Mouse (Mus musculus): ENCODE measurements at regions not wholly inside any gene's neighbourhood (a gene's known extent, or its start where the extent isn't known, plus 50 kb on each side); places are given as distances from the start of the nearest gene placed in this dataset.

GRCm38 (mm10) chr12:39741051-39741847 is 296.6 kb downstream of the Arl4a start:
- no peak for TF ChIP-seq POLR2A (IDR thresholded peaks at IDR 0.05; ENCODE audit: insufficient read depth, low read depth, low read length)
- TF ChIP-seq CTCF (IDR thresholded peaks at IDR 0.05) = no peak
- TF ChIP-seq EP300 (IDR thresholded peaks at IDR 0.05; ENCODE audit: insufficient read depth, low read depth, low read length) = no peak
- WGBS = 50% methylated on average over 13 of the region's 13 CpGs
- H3K36me3 ChIP-seq (ENCODE audit: control insufficient read depth, insufficient read depth, low read length) = no peaks in the 10 kb centered on the region
- H3K4me3 ChIP-seq = no peak overlapping the region
- intact Hi-C loops (cut with DNase I) = no loop called here
- H3K27me3 ChIP-seq (ENCODE audit: control insufficient read depth, insufficient read depth, low read length) = no peaks in the 10 kb centered on the region
- DNase-seq = no peak
- H3K9ac ChIP-seq (ENCODE audit: low read depth, low read length) = no peak overlapping the region
- no peaks in the 10 kb centered on the region for H3K4me1 ChIP-seq (ENCODE audit: control insufficient read depth, insufficient read depth, low read length)
- H3K79me2 ChIP-seq (replicated peaks; ENCODE audit: control insufficient read depth, insufficient read depth, low read length) = no peaks in the 10 kb centered on the region
- no peak overlapping the region for H3K27ac ChIP-seq

GRCm38 (mm10) chr12:39736966-39737365 is 300.9 kb downstream of the Arl4a start:
- no peaks in the 10 kb centered on the region for H3K4me1 ChIP-seq (ENCODE audit: control insufficient read depth, insufficient read depth, low read length)
- no peak overlapping the region for H3K9ac ChIP-seq (ENCODE audit: low read depth, low read length)
- 83% methylated on average over 3 of the region's 3 CpGs for WGBS
- H3K27me3 ChIP-seq (ENCODE audit: control insufficient read depth, insufficient read depth, low read length) = no peaks in the 10 kb centered on the region
- DNase-seq = no peak
- no peak overlapping the region for H3K27ac ChIP-seq
- no peaks in the 10 kb centered on the region for H3K79me2 ChIP-seq (replicated peaks; ENCODE audit: control insufficient read depth, insufficient read depth, low read length)
- TF ChIP-seq CTCF (IDR thresholded peaks at IDR 0.05) = no peak
- no peak for TF ChIP-seq EP300 (IDR thresholded peaks at IDR 0.05; ENCODE audit: insufficient read depth, low read depth, low read length)
- no peak for TF ChIP-seq POLR2A (IDR thresholded peaks at IDR 0.05; ENCODE audit: insufficient read depth, low read depth, low read length)
- H3K4me3 ChIP-seq = no peak overlapping the region
- H3K36me3 ChIP-seq (ENCODE audit: control insufficient read depth, insufficient read depth, low read length) = no peaks in the 10 kb centered on the region
- intact Hi-C loops (cut with DNase I) = no loop called here

GRCm38 (mm10) chr12:39736097-39736920 is 301.5 kb downstream of the Arl4a start:
- no peaks in the 10 kb centered on the region for H3K79me2 ChIP-seq (replicated peaks; ENCODE audit: control insufficient read depth, insufficient read depth, low read length)
- intact Hi-C loops (cut with DNase I) = no loop called here
- no peak overlapping the region for H3K27ac ChIP-seq
- DNase-seq = no peak
- H3K4me1 ChIP-seq (ENCODE audit: control insufficient read depth, insufficient read depth, low read length) = no peaks in the 10 kb centered on the region
- no peaks in the 10 kb centered on the region for H3K27me3 ChIP-seq (ENCODE audit: control insufficient read depth, insufficient read depth, low read length)
- WGBS = 62% methylated on average over 9 of the region's 9 CpGs
- H3K36me3 ChIP-seq (ENCODE audit: control insufficient read depth, insufficient read depth, low read length) = no peaks in the 10 kb centered on the region
- no peak overlapping the region for H3K4me3 ChIP-seq
- no peak for TF ChIP-seq EP300 (IDR thresholded peaks at IDR 0.05; ENCODE audit: insufficient read depth, low read depth, low read length)
- no peak for TF ChIP-seq CTCF (IDR thresholded peaks at IDR 0.05)
- TF ChIP-seq POLR2A (IDR thresholded peaks at IDR 0.05; ENCODE audit: insufficient read depth, low read depth, low read length) = no peak
- no peak overlapping the region for H3K9ac ChIP-seq (ENCODE audit: low read depth, low read length)

- Histone ChIP-seq H3K36me3 (ENCODE audit: control insufficient read depth, insufficient read depth, low read length) (no peaks in the 10 kb centered on the region), H3K27me3 (ENCODE audit: control insufficient read depth, insufficient read depth, low read length) (no peaks in the 10 kb centered on the region), H3K79me2 (replicated peaks; ENCODE audit: control insufficient read depth, insufficient read depth, low read length) (no peaks in the 10 kb centered on the region), H3K4me1 (ENCODE audit: control insufficient read depth, insufficient read depth, low read length) (no peaks in the 10 kb centered on the region), H3K9ac (ENCODE audit: low read depth, low read length) (no peak overlapping the region), H3K4me3 (no peak overlapping the region), H3K27ac (no peak overlapping the region)
- TF ChIP-seq POLR2A (IDR thresholded peaks at IDR 0.05; ENCODE audit: insufficient read depth, low read depth, low read length) (no peak), EP300 (IDR thresholded peaks at IDR 0.05; ENCODE audit: insufficient read depth, low read depth, low read length) (no peak), CTCF (IDR thresholded peaks at IDR 0.05) (no peak)
- DNase-seq = no peak
- WGBS = 42% methylated on average over 2 of the region's 2 CpGs
- intact Hi-C loops (cut with DNase I) = no loop called here
Observed at GRCm38 (mm10) chr12:39734176-39734575, 303.6 kb downstream of the Arl4a start.

- Histone ChIP-seq H3K36me3 (ENCODE audit: control insufficient read depth, insufficient read depth, low read length) (no peaks in the 10 kb centered on the region), H3K4me3 (no peak overlapping the region), H3K79me2 (replicated peaks; ENCODE audit: control insufficient read depth, insufficient read depth, low read length) (no peaks in the 10 kb centered on the region), H3K27ac (no peak overlapping the region), H3K4me1 (ENCODE audit: control insufficient read depth, insufficient read depth, low read length) (no peaks in the 10 kb centered on the region), H3K9ac (ENCODE audit: low read depth, low read length) (no peak overlapping the region), H3K27me3 (ENCODE audit: control insufficient read depth, insufficient read depth, low read length) (no peaks in the 10 kb centered on the region)
- TF ChIP-seq POLR2A (IDR thresholded peaks at IDR 0.05; ENCODE audit: insufficient read depth, low read depth, low read length) (no peak), CTCF (IDR thresholded peaks at IDR 0.05) (peak; percentile 33)
- WGBS = 59% methylated on average over 3 of the region's 3 CpGs
- DNase-seq = no peak
- intact Hi-C loops (cut with DNase I) = no loop called here
Observed at GRCm38 (mm10) chr12:39731177-39731576, 306.6 kb downstream of the Arl4a start.

- Histone ChIP-seq H3K4me1 (ENCODE audit: control insufficient read depth, insufficient read depth, low read length) (no peaks in the 10 kb centered on the region), H3K27ac (no peak overlapping the region), H3K4me3 (no peak overlapping the region), H3K36me3 (ENCODE audit: control insufficient read depth, insufficient read depth, low read length) (no peaks in the 10 kb centered on the region), H3K79me2 (replicated peaks; ENCODE audit: control insufficient read depth, insufficient read depth, low read length) (no peaks in the 10 kb centered on the region), H3K9ac (ENCODE audit: low read depth, low read length) (no peak overlapping the region), H3K27me3 (ENCODE audit: control insufficient read depth, insufficient read depth, low read length) (no peaks in the 10 kb centered on the region)
- intact Hi-C loops (cut with DNase I) = no loop called here
- WGBS = 67% methylated on average over 2 of the region's 2 CpGs
- TF ChIP-seq POLR2A (IDR thresholded peaks at IDR 0.05; ENCODE audit: insufficient read depth, low read depth, low read length) = no peak
- no peak for TF ChIP-seq EP300 (IDR thresholded peaks at IDR 0.05; ENCODE audit: insufficient read depth, low read depth, low read length)
- no peak for TF ChIP-seq CTCF (IDR thresholded peaks at IDR 0.05)
- DNase-seq = no peak
Observed at GRCm38 (mm10) chr12:39729255-39729654, 308.6 kb downstream of the Arl4a start.
